Mouse (Mus musculus) urinary bladder, adult 18-20 months (tissue): ENCODE results near the gene Rhbdf2.
"Not testable (repeated sequence)": the region's sequence is repeated elsewhere in the genome, so short reads cannot be mapped to it uniquely, and the experiment has no call there.

Experiments
- DNase-seq, 2 experiments: peaks; one replicate each; pipeline ENCODE4 v3.0.0; 2022; ENCODE audit warnings: low spot score in 2 of 2, mixed read lengths in 2 of 2

The Rhbdf2 gene

DNA sequence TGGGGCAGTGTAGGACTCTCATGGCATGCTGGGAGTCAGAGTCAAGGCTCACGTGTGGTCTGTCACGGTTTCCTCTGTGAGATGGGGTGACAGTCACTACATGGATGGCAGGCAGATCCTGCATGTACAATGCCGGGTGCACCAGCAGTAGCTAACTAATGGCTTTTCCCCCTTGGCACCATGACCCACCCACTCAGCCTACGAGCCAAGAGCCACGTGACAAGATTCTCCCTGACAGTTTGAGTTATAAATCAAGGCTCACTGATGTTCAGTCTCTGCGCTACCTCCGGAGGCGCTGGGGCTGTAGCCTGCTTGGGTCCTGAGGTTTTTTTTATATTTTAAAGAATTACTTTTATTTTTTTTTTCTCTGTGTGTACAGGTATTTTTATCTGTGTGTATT is 7.3 kb downstream of the Rhbdf2 start:
- DNase-seq: no peak

DNA sequence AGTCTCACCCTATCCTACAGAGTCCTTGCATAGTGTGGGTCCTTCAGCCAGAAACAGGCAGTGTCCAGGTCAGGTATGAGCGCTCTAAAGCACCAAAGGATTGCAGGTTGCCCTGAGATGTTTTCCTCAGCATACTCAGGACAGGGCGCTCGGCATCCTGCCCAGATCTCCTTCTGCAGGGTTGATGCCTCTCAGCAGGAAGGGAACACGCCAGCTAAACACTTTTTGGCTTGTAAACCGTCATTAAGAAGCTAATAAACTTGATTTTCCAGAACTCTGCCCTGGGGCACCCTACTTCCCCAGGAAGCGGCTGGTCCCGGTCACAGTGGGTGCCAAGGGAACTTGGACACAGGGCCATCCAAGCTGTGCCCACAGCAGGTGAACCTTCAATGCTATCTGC is 7.7 kb downstream of the Rhbdf2 start:
- no peak for DNase-seq

DNA sequence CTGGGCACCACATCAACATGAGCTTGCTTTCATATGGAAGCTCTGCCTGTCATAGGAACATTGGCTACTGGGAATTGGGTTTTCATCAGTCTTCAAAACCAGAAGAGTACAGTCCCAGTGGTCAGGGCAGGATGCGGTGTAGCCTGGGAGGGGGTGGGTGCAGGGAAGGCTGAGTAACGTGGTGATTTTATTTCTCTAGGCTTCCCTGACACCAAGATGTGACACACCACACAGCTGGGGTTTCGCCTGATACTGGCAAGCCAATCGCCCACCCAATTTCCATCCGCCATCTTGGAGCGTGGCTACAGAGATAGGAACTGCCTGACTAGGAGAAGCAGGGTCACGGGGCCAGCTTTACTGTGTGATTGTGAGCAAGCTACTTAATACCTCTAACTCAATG is 8.2 kb downstream of the Rhbdf2 start:
- no peak for DNase-seq

DNA sequence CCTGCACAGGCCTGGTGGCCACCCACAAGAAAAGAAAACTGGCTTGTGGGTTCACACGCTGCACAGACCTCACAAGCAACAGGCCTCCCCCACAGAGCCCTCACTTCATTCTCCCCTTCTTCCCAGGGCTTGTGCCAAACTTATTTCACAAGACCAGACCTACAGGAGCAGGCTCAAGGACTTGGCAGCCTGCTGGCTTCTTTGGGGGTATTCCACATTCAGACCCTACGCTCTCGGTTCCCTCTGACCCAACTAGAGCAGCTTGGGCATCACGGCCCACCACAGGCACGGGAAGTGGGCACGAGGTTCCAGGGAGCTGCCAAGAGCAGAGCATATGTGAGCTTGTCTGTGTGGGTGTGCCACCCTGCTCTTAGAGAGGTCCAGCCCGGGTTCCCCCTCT is 9.2 kb downstream of the Rhbdf2 start:
- DNase-seq: no peak

- DNase-seq: no peak
These were observed 10.2 kb downstream of the Rhbdf2 start for GRCm38 (mm10) chr11:116616438-116617118.

DNA sequence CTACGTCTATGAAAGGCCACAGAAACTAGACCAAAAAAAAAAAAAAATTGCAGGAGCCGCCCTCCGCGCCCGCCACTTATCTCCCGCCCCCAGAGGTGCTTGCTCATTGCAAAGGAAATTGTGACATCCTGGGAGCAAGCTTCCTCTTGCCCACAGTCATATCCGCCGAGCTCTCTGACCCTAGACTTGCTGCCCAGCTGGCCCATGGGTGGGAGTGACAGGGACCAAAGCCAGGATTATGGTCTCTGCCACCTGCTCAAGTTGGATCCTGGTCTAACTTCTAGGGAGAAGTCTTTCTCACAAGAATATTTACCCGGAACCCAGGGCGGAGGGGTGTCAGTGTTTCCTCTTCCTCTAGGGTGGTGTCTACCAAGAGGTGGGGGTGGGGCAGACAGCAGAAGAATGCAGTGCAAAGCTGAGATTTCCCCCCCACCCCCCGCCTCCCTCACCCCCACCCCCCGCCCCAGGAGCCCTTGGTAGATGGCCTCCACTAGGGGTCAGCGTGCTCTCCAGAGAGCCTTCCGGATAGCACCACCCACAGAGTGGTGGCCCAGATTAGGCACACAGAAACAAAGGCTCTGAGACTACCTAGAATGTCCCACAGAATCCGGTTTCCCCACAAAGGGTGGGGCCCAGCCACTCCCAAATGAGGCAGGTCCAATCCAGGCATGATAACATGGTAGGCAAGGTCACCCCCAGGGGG is 10.9 kb downstream of the Rhbdf2 start:
- DNase-seq: peak in 1 of 2 experiments; percentile 43

DNA sequence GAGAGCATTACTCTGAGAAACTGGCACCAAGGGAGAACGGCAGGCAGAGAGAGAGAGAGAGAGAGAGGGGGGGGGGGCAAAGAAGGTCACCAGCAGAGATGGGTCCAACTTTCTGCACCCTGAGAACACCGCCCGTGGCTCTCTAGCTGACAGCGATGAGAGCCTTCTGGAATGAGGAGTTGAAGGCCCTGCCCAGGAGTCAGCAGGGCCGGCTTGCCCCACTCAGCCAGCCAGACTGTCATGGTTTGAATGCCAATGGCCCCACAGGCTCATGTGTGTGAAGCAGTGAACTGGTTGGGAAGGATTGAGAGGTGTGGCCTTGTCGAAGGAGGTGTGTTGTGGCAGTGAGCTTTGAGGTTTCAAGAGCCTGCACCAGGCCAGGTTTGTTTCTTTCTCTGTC is 13.6 kb downstream of the Rhbdf2 start:
- DNase-seq: no peak

DNA sequence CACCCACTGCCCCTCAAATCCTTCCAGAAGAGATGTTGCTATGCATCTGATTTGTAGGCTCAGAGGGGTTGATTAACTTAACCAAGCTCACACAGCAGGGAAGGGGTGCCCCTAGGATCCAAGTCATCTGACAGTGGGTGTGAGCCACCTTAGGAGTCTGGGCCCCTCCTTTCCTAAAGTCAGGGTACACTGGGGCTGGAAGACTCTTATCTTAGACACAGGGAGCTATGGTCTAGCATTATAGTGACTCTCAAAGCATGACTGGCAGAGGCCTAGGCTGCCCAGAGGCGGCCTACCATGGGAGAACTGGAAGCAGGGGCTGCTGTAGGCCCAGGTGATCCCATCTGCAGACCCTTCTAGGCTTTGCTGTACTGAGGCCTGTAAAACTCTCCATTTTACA is 14.3 kb downstream of the Rhbdf2 start:
- DNase-seq: no peak

GRCm38 (mm10) chr11:116611883-116612282 is 14.9 kb downstream of the Rhbdf2 start:
- DNase-seq: no peak

GRCm38 (mm10) chr11:116611168-116611567 is 15.7 kb downstream of the Rhbdf2 start:
- DNase-seq: not testable (repeated sequence)

GRCm38 (mm10) chr11:116609965-116610630 is 16.7 kb downstream of the Rhbdf2 start:
- no peak for DNase-seq

GRCm38 (mm10) chr11:116607717-116608116 is 19.1 kb downstream of the Rhbdf2 start:
- DNase-seq: no peak

DNA sequence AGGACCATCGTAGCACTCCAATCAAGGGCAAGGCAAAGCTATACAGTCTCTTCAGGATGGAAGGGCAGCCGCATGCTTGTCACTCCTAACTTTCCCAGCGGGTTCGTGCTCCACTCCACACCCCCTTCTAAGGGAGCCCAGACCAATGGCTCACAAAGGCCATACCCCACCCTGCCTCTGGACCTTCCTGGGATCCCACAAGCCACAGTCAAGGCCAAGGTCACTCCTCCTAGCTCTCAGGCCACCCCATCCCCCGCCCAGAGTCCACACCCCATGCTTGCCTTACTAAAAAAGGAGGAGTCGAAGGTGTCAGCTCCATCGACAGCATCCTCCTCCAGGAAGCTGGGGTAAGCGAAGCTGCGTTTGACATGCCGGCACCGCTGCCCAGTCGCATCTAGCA is 22.7 kb downstream of the Rhbdf2 start:
- no peak for DNase-seq

- no peak for DNase-seq
These were observed 23.5 kb downstream of the Rhbdf2 start for GRCm38 (mm10) chr11:116603339-116603738.

- DNase-seq: no peak
These were observed 24.8 kb downstream of the Rhbdf2 start for GRCm38 (mm10) chr11:116602043-116602442.

- DNase-seq: no peak
These were observed 25.7 kb downstream of the Rhbdf2 start for GRCm38 (mm10) chr11:116601166-116601565.

DNA sequence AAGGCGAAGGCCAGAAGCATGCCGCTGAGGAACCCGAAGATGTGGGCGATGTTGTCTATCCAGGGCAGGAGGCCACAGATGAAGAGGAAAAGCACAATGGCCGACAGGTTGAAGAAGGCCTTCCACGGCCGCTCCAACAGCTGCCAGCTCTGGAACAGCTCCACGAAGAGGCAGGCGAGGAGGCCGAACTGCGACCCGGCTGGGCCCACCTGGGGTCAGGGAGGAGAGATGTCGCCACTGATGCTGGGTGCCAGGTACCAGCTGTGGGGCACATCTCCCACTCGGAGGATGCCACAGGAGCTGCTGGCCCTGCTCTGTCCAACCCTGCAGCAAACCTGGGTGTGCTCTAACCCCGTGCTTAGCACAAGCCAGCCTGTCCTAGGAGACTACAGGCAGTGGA is 27.6 kb downstream of the Rhbdf2 start:
- no peak for DNase-seq

DNA sequence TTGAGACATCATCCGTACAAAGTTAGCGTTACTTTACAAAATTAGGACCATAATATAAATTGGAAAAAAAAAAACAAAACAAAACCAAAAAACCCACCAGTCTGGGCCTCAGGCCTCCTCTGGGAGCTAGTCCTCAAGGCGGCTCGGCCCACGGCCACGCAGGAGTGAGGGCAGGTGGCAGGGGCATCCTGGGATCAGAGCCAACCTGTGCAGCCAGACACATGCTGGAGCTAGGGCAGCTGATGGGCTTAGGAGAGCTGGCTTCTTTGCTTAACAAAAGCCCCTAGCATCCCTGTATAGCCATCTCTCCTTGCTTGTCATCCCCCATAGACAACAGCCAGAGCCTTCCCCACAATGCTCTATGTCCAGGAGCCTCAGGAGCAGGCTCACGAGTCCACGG is 28.6 kb downstream of the Rhbdf2 start:
- no peak for DNase-seq

GRCm38 (mm10) chr11:116596766-116597165 is 30.1 kb downstream of the Rhbdf2 start:
- DNase-seq: no peak

DNA sequence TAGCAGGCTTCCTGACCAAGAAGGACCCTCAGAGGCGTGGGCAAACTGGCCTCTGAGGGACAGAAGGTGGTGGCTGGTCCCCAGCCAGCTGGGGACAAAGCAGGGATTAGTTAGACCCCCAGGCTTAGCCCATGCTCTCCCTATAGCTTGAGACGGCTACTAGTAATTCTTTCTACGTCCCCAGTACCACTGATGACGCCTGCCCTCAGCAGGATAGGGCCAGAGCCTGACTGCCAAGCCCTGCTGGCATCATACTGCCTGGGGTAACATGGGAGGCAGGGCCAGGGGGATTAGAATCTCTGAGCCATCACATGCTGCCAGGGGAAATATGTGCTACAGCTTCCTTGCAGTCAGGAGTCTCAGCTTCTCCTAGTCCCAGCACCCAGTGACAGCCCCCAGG is 33.5 kb downstream of the Rhbdf2 start:
- no peak for DNase-seq

DNA sequence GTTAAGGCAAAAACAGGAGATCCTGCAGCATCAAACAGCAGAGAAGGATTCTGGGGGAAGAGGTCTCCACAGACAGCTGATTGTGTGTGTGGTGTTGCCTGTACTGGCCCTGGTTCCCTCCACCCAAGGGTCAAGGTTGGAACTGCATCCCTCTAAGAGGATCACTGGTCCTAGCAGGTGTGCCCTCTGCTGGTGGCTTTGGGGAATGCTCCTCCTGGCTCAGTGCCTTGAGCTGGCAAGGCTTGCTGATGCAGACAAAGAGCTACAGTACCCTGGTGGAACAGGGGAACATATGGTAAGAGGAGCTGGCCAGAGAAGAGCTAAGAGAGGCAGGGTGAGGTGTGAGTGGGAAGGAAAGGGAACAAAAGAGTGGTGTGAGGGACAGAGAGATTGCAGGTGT is 34.4 kb downstream of the Rhbdf2 start:
- peak; percentile 85 to 95 for DNase-seq

DNA sequence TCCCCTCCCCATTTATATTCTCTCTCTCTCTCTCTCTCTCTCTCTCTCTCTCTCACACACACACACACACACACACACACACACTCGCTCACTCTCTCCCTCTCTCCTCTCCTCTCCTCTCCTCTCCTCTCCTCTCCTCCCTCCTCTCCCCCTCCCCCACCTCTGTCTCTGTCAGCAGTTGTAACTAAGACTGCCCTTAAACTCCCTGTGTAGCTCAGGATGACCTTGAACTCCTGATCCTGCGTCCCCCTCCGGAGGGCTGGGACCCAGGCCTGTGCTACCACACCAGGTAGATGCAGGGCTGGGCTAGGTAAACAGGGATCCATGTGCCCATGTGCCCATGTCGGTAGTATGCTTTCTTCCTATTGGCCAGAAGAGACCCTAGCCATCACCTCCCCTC is 35.2 kb downstream of the Rhbdf2 start:
- no peak for DNase-seq

GRCm38 (mm10) chr11:116589574-116589973 is 37.2 kb downstream of the Rhbdf2 start:
- DNase-seq: no peak
